Mouse (Mus musculus) frontal cortex, postnatal 25 days (tissue): ENCODE measurements around the gene Polr1d.
A peak's percentile ranks its signal among the peaks of the same experiment; 100 is the strongest.

Experiments used
- DNase-seq, 2 experiments: peaks; one replicate each; pipeline ENCODE4 v3.0.0; 2022; ENCODE audit warnings: low spot score in 2 of 2

The Polr1d gene

GRCm38 (mm10) chr5:147135994-147136393 is 59.1 kb downstream of the Polr1d start:
- DNase-seq: no peak

- no peak for DNase-seq
These were observed 70.5 kb downstream of the Polr1d start for GRCm38 (mm10) chr5:147147340-147147739.

GRCm38 (mm10) chr5:147154806-147155371 is 78.0 kb downstream of the Polr1d start:
- no peak for DNase-seq

- peak; percentile 5 for DNase-seq
These were observed 78.7 kb downstream of the Polr1d start for GRCm38 (mm10) chr5:147155449-147156133.

GRCm38 (mm10) chr5:147156376-147156775 is 79.5 kb downstream of the Polr1d start:
- no peak for DNase-seq

- no peak for DNase-seq
These were observed 80.6 kb downstream of the Polr1d start for GRCm38 (mm10) chr5:147157441-147157840.

- DNase-seq: no peak
These were observed 82.5 kb downstream of the Polr1d start for GRCm38 (mm10) chr5:147159320-147159719.

- DNase-seq: no peak
These were observed 82.9 kb downstream of the Polr1d start for GRCm38 (mm10) chr5:147159792-147160191.
